Comparison of ENCODE assay signal across 15 mouse cellular contexts in the genomic region with DNA sequence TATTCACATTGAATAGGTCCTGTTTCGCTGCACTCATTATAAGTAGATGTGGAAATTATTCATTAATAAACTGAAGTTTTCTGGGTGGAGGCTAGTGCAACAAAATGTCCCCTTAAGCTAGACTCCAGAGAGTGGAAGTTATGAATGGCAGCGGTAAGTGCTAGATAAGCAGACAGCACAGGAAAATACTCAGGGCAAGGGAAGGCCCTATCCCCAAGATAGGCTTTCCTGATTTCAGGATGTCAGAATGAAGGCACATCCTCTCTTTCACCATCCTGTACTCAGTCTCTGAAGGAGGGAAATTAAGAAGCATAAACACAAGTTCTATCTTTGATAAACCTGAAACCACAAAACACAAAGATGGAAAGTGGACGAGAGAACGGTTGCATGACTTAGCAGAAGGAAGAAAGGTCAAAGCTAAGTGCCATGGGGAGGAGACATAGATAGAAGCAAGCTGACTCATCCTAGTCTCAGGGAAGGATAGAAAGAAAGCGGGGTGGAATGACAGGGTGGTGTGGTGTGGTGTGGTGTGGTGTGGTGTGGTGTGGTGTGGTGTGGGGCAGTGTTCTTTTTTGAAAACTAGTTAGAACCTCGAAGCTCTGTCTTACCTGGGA. TPM values are rescaled to one million over a fixed set of nuclear protein-coding genes. Genes with fewer than 3 reads are reported as not detected.
DNase-seq lines count a peak whose midpoint lies in the region; ATAC-seq lines count a peak whose summit lies in the region.
"Had no signal": no experiment of that assay in that cellular context is flagged by ENCODE, and none has a peak within 500 bp of the region (broad histone marks: within the 10 kb centered on the region; RNA-seq: fewer than 3 reads in every experiment).

No protein-coding gene starts in this region.

- H3K36me3 ChIP-seq in megakaryocyte, embryonic 14.5 days (replicated peaks; ENCODE audit: low read length) = peaks cover 64% of the 10 kb centered on the region

- peaks cover 81% of the 10 kb centered on the region for H3K4me1 ChIP-seq in megakaryocyte, embryonic 14.5 days
- H3K4me1 ChIP-seq: hindbrain, embryonic 10.5 days; neural tube, embryonic 13.5 days had no signal

- no peaks in the 10 kb centered on the region for H3K27me3 ChIP-seq in megakaryocyte, embryonic 14.5 days (replicated peaks)
- H3K27me3 ChIP-seq: neural tube, embryonic 13.5 days had no signal

- peak overlapping the region; percentile 77 for H3K4me3 ChIP-seq in megakaryocyte, embryonic 14.5 days (replicated peaks)
- H3K4me3 ChIP-seq: hindbrain, embryonic 10.5 days; layer of hippocampus, adult 2 months; neural tube, embryonic 13.5 days had no signal

- no peaks in the 10 kb centered on the region for H3K9me3 ChIP-seq in megakaryocyte, embryonic 14.5 days
- H3K9me3 ChIP-seq: hindbrain, embryonic 10.5 days; neural tube, embryonic 13.5 days had no signal

- ATAC-seq in megakaryocyte, adult 5-6 weeks (ENCODE audit: poor library complexity, severe bottlenecking) = no peak
- ATAC-seq: forebrain, embryonic 14.5 days had no signal

- peak; percentile 17 to 21 for DNase-seq in adrenal gland, postnatal 36 days
- peak; percentile 51 for DNase-seq in liver
- DNase-seq in gastrocnemius, postnatal 4 days (ENCODE audit: low spot score in 2 of 2) = no peak
- DNase-seq in kidney, adult 18-20 months = no peak
- no peak for DNase-seq in right cerebral cortex, postnatal 10 days (ENCODE audit: low spot score in 2 of 2)
- DNase-seq: cerebellum, adult 8-10 months; gastrocnemius, postnatal 25 days; kidney, adult 8-10 months; midbrain, embryonic 14.5 days had no signal

RNA-seq across cellular contexts. Expression of a gene that starts 42.0 kb away (rescaled TPM):
- 2.3 TPM in 1 of 2 replicates, not detected in the other for polyA plus RNA-seq in megakaryocyte, embryonic 14.5 days (2012; ENCODE audit: insufficient read depth, low replicate concordance)
- total RNA-seq in megakaryocyte, adult 5-6 weeks (2015) = 83.8 and 92.2 TPM in 2 replicates
- total RNA-seq in megakaryocyte, adult 5-6 weeks (2017) = 111 and 148 TPM in 2 replicates
- total RNA-seq in adrenal gland, postnatal 36 days (2021) = 100 to 1,000 TPM; 168 TPM
- 100 to 1,000 TPM; 109 to 117 TPM for total RNA-seq in gastrocnemius, postnatal 4 days (2021)

RNA-seq across cellular contexts. Expression of a gene that starts 42.0 kb away (rescaled TPM):
- polyA plus RNA-seq in megakaryocyte, embryonic 14.5 days (2012; ENCODE audit: insufficient read depth, low replicate concordance) = 3.0 and 5.8 TPM in 2 replicates
- total RNA-seq in megakaryocyte, adult 5-6 weeks (2015) = 21.2 and 24.6 TPM in 2 replicates
- 39.7 and 74.5 TPM in 2 replicates for total RNA-seq in megakaryocyte, adult 5-6 weeks (2017)
- total RNA-seq in adrenal gland, postnatal 36 days (2021) = 10 to 100 TPM; 68.1 to 80.4 TPM
- 10 to 100 TPM; 15.9 to 16.7 TPM for total RNA-seq in gastrocnemius, postnatal 4 days (2021)

Comparison
In these comparisons a context has a peak if more than half of its experiments do, and no peak if none do; other contexts are left out.
1. DNase-seq: peak in adrenal gland, postnatal 36 days (2 of 2) and liver (single experiment); none in gastrocnemius, postnatal 4 days (0 of 2), kidney, adult 18-20 months (single experiment) and right cerebral cortex, postnatal 10 days (0 of 2).